ENCODE assay signal across 13 mouse cellular contexts in genomic region chr11:119160050-119160449, GRCm38 (mm10).
DNase-seq lines count a peak whose midpoint lies in the region; ATAC-seq lines count a peak whose summit lies in the region.
"Had no signal": no experiment of that assay in that cellular context is flagged by ENCODE, and none has a peak within 500 bp of the region (broad histone marks: within the 10 kb centered on the region; RNA-seq: fewer than 3 reads in every experiment).

No protein-coding gene starts in this region.

- no peak for ATAC-seq in heart, embryonic 14.5 days (ENCODE audit: insufficient number of reproducible peaks, insufficient read depth, low FRiP score, low read depth)
- no peak for ATAC-seq in midbrain, embryonic 14.5 days (ENCODE audit: low FRiP score, low TSS enrichment)
- ATAC-seq in activated CD4-positive, CD25-positive, alpha-beta regulatory T cell, adult 4 months = peak; percentile 60
- no peak for ATAC-seq in neural tube, embryonic 15.5 days (ENCODE audit: low FRiP score)
- ATAC-seq in forebrain, embryonic 14.5 days = no peak

- H3K9ac ChIP-seq in heart, embryonic 14.5 days (ENCODE audit: low read length) = no peak overlapping the region; the same call in 1 of the 2 replicates
- H3K9ac ChIP-seq in midbrain, embryonic 14.5 days (replicated peaks; ENCODE audit: low read length) = no peak overlapping the region
- H3K9ac ChIP-seq in neural tube, embryonic 15.5 days (replicated peaks) = no peak overlapping the region
- H3K9ac ChIP-seq in forebrain, embryonic 14.5 days (ENCODE audit: low read length) = no peak overlapping the region
- H3K9ac ChIP-seq: hindbrain, embryonic 12.5 days; lung, embryonic 14.5 days; neural tube, embryonic 12.5 days had no signal

- H3K27me3 ChIP-seq in heart, embryonic 14.5 days (ENCODE audit: control insufficient read depth, insufficient read depth, low read length) = peaks cover 7% of the 10 kb centered on the region; the same call in 1 of the 2 replicates
- peaks cover 43% of the 10 kb centered on the region for H3K27me3 ChIP-seq in midbrain, embryonic 10.5 days (ENCODE audit: low read depth, poor library complexity, severe bottlenecking)
- H3K27me3 ChIP-seq in midbrain, embryonic 14.5 days (ENCODE audit: control insufficient read depth, insufficient read depth, low read length) = no peaks in the 10 kb centered on the region
- H3K27me3 ChIP-seq in neural tube, embryonic 15.5 days (replicated peaks) = no peaks in the 10 kb centered on the region
- H3K27me3 ChIP-seq in forebrain, embryonic 14.5 days (replicated peaks; ENCODE audit: control insufficient read depth, insufficient read depth, low read length) = no peaks in the 10 kb centered on the region

- H3K36me3 ChIP-seq in heart, embryonic 14.5 days (ENCODE audit: control insufficient read depth, insufficient read depth, low read length) = peaks cover 7% of the 10 kb centered on the region; the same call in 1 of the 2 replicates
- H3K36me3 ChIP-seq in midbrain, embryonic 10.5 days = peaks cover 8% of the 10 kb centered on the region
- peaks cover 6% of the 10 kb centered on the region; the same call in 1 of the 2 replicates for H3K36me3 ChIP-seq in midbrain, embryonic 14.5 days (ENCODE audit: control insufficient read depth, insufficient read depth, low read length)
- H3K36me3 ChIP-seq in neural tube, embryonic 15.5 days = peaks cover 6% of the 10 kb centered on the region
- H3K36me3 ChIP-seq in forebrain, embryonic 14.5 days (ENCODE audit: control insufficient read depth, insufficient read depth, low read length) = peaks cover 9% of the 10 kb centered on the region; the same call in 1 of the 2 replicates

- H3K4me3 ChIP-seq in heart, embryonic 14.5 days (ENCODE audit: control insufficient read depth in 1 of 2, insufficient read depth in 1 of 2, low read depth in 1 of 2, low read length in 2 of 2) = peak overlapping the region in 1 of 2 experiments; percentile 20; a peak in 1 of 4 replicates
- no peak overlapping the region for H3K4me3 ChIP-seq in midbrain, embryonic 10.5 days
- no peak overlapping the region for H3K4me3 ChIP-seq in midbrain, embryonic 14.5 days (replicated peaks; ENCODE audit: low read depth, low read length)
- H3K4me3 ChIP-seq in neural tube, embryonic 15.5 days (replicated peaks) = no peak overlapping the region
- no peak overlapping the region for H3K4me3 ChIP-seq in forebrain, embryonic 14.5 days (ENCODE audit: low read depth, low read length)
- H3K4me3 ChIP-seq: hindbrain, embryonic 12.5 days; neural tube, embryonic 12.5 days had no signal

- H3K4me2 ChIP-seq in heart, embryonic 14.5 days (ENCODE audit: low read length) = peak overlapping the region; percentile 29; the same call in 1 of the 2 replicates
- H3K4me2 ChIP-seq in midbrain, embryonic 14.5 days (ENCODE audit: low read length) = no peak overlapping the region
- no peak overlapping the region for H3K4me2 ChIP-seq in neural tube, embryonic 15.5 days
- no peak overlapping the region for H3K4me2 ChIP-seq in forebrain, embryonic 14.5 days (ENCODE audit: low read length)
- H3K4me2 ChIP-seq: hindbrain, embryonic 12.5 days; lung, embryonic 14.5 days; neural tube, embryonic 12.5 days had no signal

- no peak for DNase-seq in heart, postnatal 36 days
- no peak for DNase-seq in midbrain, embryonic 10.5 days (ENCODE audit: low spot score)
- DNase-seq in midbrain, embryonic 14.5 days = no peak
- no peak for DNase-seq in thymus, postnatal 36 days
- DNase-seq in forebrain, embryonic 14.5 days (ENCODE audit: low spot score) = no peak
- DNase-seq: right cerebral cortex, postnatal 4 days; thymus, adult 2 months had no signal

- WGBS in heart, embryonic 14.5 days = 90% methylated on average over 5 of the region's 5 CpGs
- WGBS in midbrain, embryonic 10.5 days = 93% methylated on average over 5 of the region's 5 CpGs
- 89% methylated on average over 5 of the region's 5 CpGs for WGBS in midbrain, embryonic 14.5 days
- 68% methylated on average over 5 of the region's 5 CpGs for WGBS in neural tube, embryonic 15.5 days
- 92% methylated on average over 5 of the region's 5 CpGs for WGBS in forebrain, embryonic 14.5 days

- intact Hi-C loops in heart, postnatal 36 days (cut with DNase I) = no loop called here

- no peak overlapping the region for H3K27ac ChIP-seq in heart, embryonic 14.5 days (replicated peaks in 1 of 2; ENCODE audit: control insufficient read depth in 1 of 2, insufficient read depth in 1 of 2, low read depth in 2 of 2, low read length in 2 of 2)
- peak overlapping the region; percentile 58; the same call in 1 of the 2 replicates for H3K27ac ChIP-seq in midbrain, embryonic 10.5 days (replicated peaks)
- H3K27ac ChIP-seq in midbrain, embryonic 14.5 days (replicated peaks; ENCODE audit: low read depth, low read length) = no peak overlapping the region
- 0 out of 2 replicates have a peak overlapping the region, but pooled peaks have one; percentile 20 for H3K27ac ChIP-seq in neural tube, embryonic 15.5 days (replicated peaks)
- no peak overlapping the region for H3K27ac ChIP-seq in forebrain, embryonic 14.5 days (ENCODE audit: low read depth, low read length)
- H3K27ac ChIP-seq: hindbrain, embryonic 12.5 days; neural tube, embryonic 12.5 days had no signal

- H3K4me1 ChIP-seq in heart, embryonic 14.5 days (ENCODE audit: control insufficient read depth in 2 of 2, insufficient read depth in 2 of 2, low read length in 2 of 2) = peaks cover 18 to 26% of the 10 kb centered on the region in 2 experiments
- peaks cover 65% of the 10 kb centered on the region for H3K4me1 ChIP-seq in midbrain, embryonic 10.5 days
- peaks cover 28% of the 10 kb centered on the region for H3K4me1 ChIP-seq in midbrain, embryonic 14.5 days (ENCODE audit: control insufficient read depth, insufficient read depth, low read length)
- peaks cover 70% of the 10 kb centered on the region for H3K4me1 ChIP-seq in neural tube, embryonic 15.5 days
- H3K4me1 ChIP-seq in forebrain, embryonic 14.5 days (ENCODE audit: control insufficient read depth, insufficient read depth, low read length) = peaks cover 35% of the 10 kb centered on the region

- no peaks in the 10 kb centered on the region for H3K9me3 ChIP-seq in heart, embryonic 14.5 days (ENCODE audit: control insufficient read depth, low read length)
- no peaks in the 10 kb centered on the region for H3K9me3 ChIP-seq in midbrain, embryonic 10.5 days (replicated peaks)
- no peaks in the 10 kb centered on the region for H3K9me3 ChIP-seq in midbrain, embryonic 14.5 days (ENCODE audit: control insufficient read depth, low read length)
- H3K9me3 ChIP-seq in neural tube, embryonic 15.5 days (replicated peaks) = no peaks in the 10 kb centered on the region
- H3K9me3 ChIP-seq in forebrain, embryonic 14.5 days (replicated peaks; ENCODE audit: control insufficient read depth, low read length) = no peaks in the 10 kb centered on the region
- H3K9me3 ChIP-seq: hindbrain, embryonic 12.5 days; neural tube, embryonic 12.5 days had no signal

Comparison
In these comparisons a context has a peak if more than half of its experiments do, and no peak if none do; other contexts are left out.
1. H3K27ac ChIP-seq: peak in midbrain, embryonic 10.5 days (single experiment) and neural tube, embryonic 15.5 days (single experiment); none in heart, embryonic 14.5 days (0 of 2), midbrain, embryonic 14.5 days (single experiment) and forebrain, embryonic 14.5 days (single experiment).